In the genomic region with DNA sequence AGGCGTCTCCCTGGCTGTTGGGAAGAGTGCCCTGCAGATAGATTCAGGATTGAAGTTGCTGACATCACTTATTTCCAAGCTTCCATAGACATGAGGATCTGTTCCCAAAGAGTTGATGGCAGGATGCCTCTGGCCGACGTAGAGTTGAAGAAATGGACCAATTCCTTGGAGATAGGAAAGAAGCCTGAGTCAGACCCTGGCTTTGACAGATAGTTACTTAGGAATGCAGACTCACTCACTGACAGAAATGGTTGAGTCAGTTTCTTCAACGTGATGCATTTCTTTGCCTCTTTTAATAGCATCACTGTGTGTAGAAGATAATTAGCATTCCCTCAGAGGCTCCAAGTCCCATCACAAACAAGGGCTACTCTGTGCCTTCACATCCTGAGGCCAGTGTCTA, we compare ENCODE assay signal across 19 mouse cellular contexts.
"Had no signal": no experiment of that assay in that cellular context is flagged by ENCODE, and none has a peak within 500 bp of the region (broad histone marks: within the 10 kb centered on the region; RNA-seq: fewer than 3 reads in every experiment).

No protein-coding gene starts in this region.

- H3K9me3 ChIP-seq: limb, embryonic 10.5 days; limb, embryonic 13.5 days; liver, embryonic 13.5 days; stomach, embryonic 15.5 days had no signal

- H3K9ac ChIP-seq: limb, embryonic 13.5 days; liver, embryonic 13.5 days; lung, embryonic 14.5 days; stomach, embryonic 15.5 days had no signal

- H3K27me3 ChIP-seq: limb, embryonic 13.5 days; liver, embryonic 13.5 days; stomach, embryonic 15.5 days had no signal

- H3K4me1 ChIP-seq: limb, embryonic 10.5 days; limb, embryonic 13.5 days; stomach, embryonic 15.5 days had no signal

- H3K4me3 ChIP-seq: layer of hippocampus, adult 2 months; limb, embryonic 10.5 days; limb, embryonic 13.5 days; liver, embryonic 13.5 days; stomach, embryonic 15.5 days had no signal

- H3K27ac ChIP-seq: kidney, postnatal 0 days; layer of hippocampus, adult 2 months; limb, embryonic 10.5 days; limb, embryonic 13.5 days; liver, embryonic 13.5 days; macrophage; stomach, embryonic 15.5 days had no signal

- DNase-seq: kidney, adult 18-20 months; kidney, adult 9 months; kidney, postnatal 25 days; layer of hippocampus, adult 9-11 months; liver, embryonic 13.5 days; lung, embryonic 14.5 days; midbrain, embryonic 14.5 days; right cerebral cortex, adult 18-20 months; right cerebral cortex, postnatal 14 days; right cerebral cortex, postnatal 4 days; thymus, postnatal 25 days had no signal

- H3K4me2 ChIP-seq: limb, embryonic 13.5 days; liver, embryonic 13.5 days; lung, embryonic 14.5 days; midbrain, embryonic 11.5 days; stomach, embryonic 15.5 days had no signal

- ATAC-seq: lung, postnatal 0 days had no signal
